Mouse (Mus musculus): Measurements from ENCODE around the gene Fmnl2. TPM values are rescaled to one million over a fixed set of nuclear protein-coding genes. Genes with fewer than 3 reads are reported as not detected.

The Fmnl2 gene
- polyA plus RNA-seq, 1 experiment: 2.8 TPM

- Histone ChIP-seq H3K4me3 (no peak overlapping the region), H3ac (ENCODE audit: control insufficient read depth, insufficient read length) (no peak overlapping the region), H3K79me2 (ENCODE audit: control insufficient read depth, insufficient read depth) (no peaks in the 10 kb centered on the region), H3K27me3 (ENCODE audit: control insufficient read depth, insufficient read depth, insufficient read length) (no peaks in the 10 kb centered on the region), H3K4me2 (ENCODE audit: low read depth) (no peak overlapping the region), H3K36me3 (ENCODE audit: control insufficient read depth, insufficient read depth) (no peaks in the 10 kb centered on the region)
- TF ChIP-seq TCF12 (IDR thresholded peaks at IDR 0.05; ENCODE audit: insufficient read depth, poor library complexity, severe bottlenecking): no peak
- no peak for TF ChIP-seq E2F4 (IDR thresholded peaks at IDR 0.05; ENCODE audit: insufficient read depth)
- no peak for TF ChIP-seq SRF (IDR thresholded peaks at IDR 0.05; ENCODE audit: control insufficient read depth, insufficient read length, low read depth)
- TF ChIP-seq USF1 (IDR thresholded peaks at IDR 0.05; ENCODE audit: low read depth): no peak
- no peak for TF ChIP-seq CEBPB (IDR thresholded peaks at IDR 0.05; ENCODE audit: insufficient read depth, poor library complexity, severe bottlenecking)
- no peak for TF ChIP-seq MYOG (IDR thresholded peaks at IDR 0.05; ENCODE audit: control insufficient read depth in 1 of 3, insufficient read depth in 1 of 3, insufficient read length in 2 of 3, low read depth in 2 of 3)
- no peak for TF ChIP-seq POLR2A (IDR thresholded peaks at IDR 0.05; ENCODE audit: insufficient read length, low read depth)
- no peak for TF ChIP-seq POLR2AphosphoS2 (IDR thresholded peaks at IDR 0.05; ENCODE audit: insufficient read length, low read depth)
- TF ChIP-seq REST (IDR thresholded peaks at IDR 0.05; ENCODE audit: insufficient read depth, insufficient read length): no peak
- no peak for TF ChIP-seq TCF3 (IDR thresholded peaks at IDR 0.05; ENCODE audit: insufficient read length, low read depth)
- TF ChIP-seq MYOD1 (IDR thresholded peaks at IDR 0.05; ENCODE audit: control insufficient read depth in 1 of 3, insufficient read length in 2 of 3, low read depth in 2 of 3): no peak
- TF ChIP-seq MAX (IDR thresholded peaks at IDR 0.05; ENCODE audit: low read depth): no peak
These were observed 17.1 kb downstream of the Fmnl2 start for GRCm38 (mm10) chr2:52874721-52875120.

- no peak overlapping the region for H3ac ChIP-seq (ENCODE audit: control insufficient read depth, insufficient read length)
These were observed 18.1 kb downstream of the Fmnl2 start for GRCm38 (mm10) chr2:52875801-52876200.

GRCm38 (mm10) chr2:52883401-52883800 lies 25.7 kb downstream of the Fmnl2 start:
- Histone ChIP-seq H3K79me2 (ENCODE audit: control insufficient read depth, insufficient read depth) (no peaks in the 10 kb centered on the region), H3K4me2 (ENCODE audit: low read depth) (no peak overlapping the region), H3K36me3 (ENCODE audit: control insufficient read depth, insufficient read depth) (no peaks in the 10 kb centered on the region), H3K4me3 (no peak overlapping the region), H3K27me3 (ENCODE audit: control insufficient read depth, insufficient read depth, insufficient read length) (no peaks in the 10 kb centered on the region), H3ac (ENCODE audit: control insufficient read depth, insufficient read length) (no peak overlapping the region)
- TF ChIP-seq REST (IDR thresholded peaks at IDR 0.05; ENCODE audit: insufficient read depth, insufficient read length) (no peak), SRF (IDR thresholded peaks at IDR 0.05; ENCODE audit: control insufficient read depth, insufficient read length, low read depth) (no peak), MAX (IDR thresholded peaks at IDR 0.05; ENCODE audit: low read depth) (no peak), TCF12 (IDR thresholded peaks at IDR 0.05; ENCODE audit: insufficient read depth, poor library complexity, severe bottlenecking) (no peak), POLR2A (IDR thresholded peaks at IDR 0.05; ENCODE audit: insufficient read length, low read depth) (no peak), TCF3 (IDR thresholded peaks at IDR 0.05; ENCODE audit: insufficient read length, low read depth) (no peak), CEBPB (IDR thresholded peaks at IDR 0.05; ENCODE audit: insufficient read depth, poor library complexity, severe bottlenecking) (no peak), POLR2AphosphoS2 (IDR thresholded peaks at IDR 0.05; ENCODE audit: insufficient read length, low read depth) (no peak), USF1 (IDR thresholded peaks at IDR 0.05; ENCODE audit: low read depth) (no peak), E2F4 (IDR thresholded peaks at IDR 0.05; ENCODE audit: insufficient read depth) (no peak), MYOD1 (IDR thresholded peaks at IDR 0.05; ENCODE audit: control insufficient read depth in 1 of 3, insufficient read length in 2 of 3, low read depth in 2 of 3) (no peak), MYOG (IDR thresholded peaks at IDR 0.05; ENCODE audit: control insufficient read depth in 1 of 3, insufficient read depth in 1 of 3, insufficient read length in 2 of 3, low read depth in 2 of 3) (no peak)

More at GRCm38 (mm10) chr2:52875801-52876200, 18.1 kb downstream of the Fmnl2 start:
- no peaks in the 10 kb centered on the region for H3K36me3 ChIP-seq (ENCODE audit: control insufficient read depth, insufficient read depth)
- TF ChIP-seq REST (IDR thresholded peaks at IDR 0.05; ENCODE audit: insufficient read depth, insufficient read length) (no peak), TCF12 (IDR thresholded peaks at IDR 0.05; ENCODE audit: insufficient read depth, poor library complexity, severe bottlenecking) (no peak), MYOG (IDR thresholded peaks at IDR 0.05; ENCODE audit: control insufficient read depth in 1 of 3, insufficient read depth in 1 of 3, insufficient read length in 2 of 3, low read depth in 2 of 3) (no peak), CEBPB (IDR thresholded peaks at IDR 0.05; ENCODE audit: insufficient read depth, poor library complexity, severe bottlenecking) (no peak), MYOD1 (IDR thresholded peaks at IDR 0.05; ENCODE audit: control insufficient read depth in 1 of 3, insufficient read length in 2 of 3, low read depth in 2 of 3) (no peak), POLR2AphosphoS2 (IDR thresholded peaks at IDR 0.05; ENCODE audit: insufficient read length, low read depth) (no peak), USF1 (IDR thresholded peaks at IDR 0.05; ENCODE audit: low read depth) (no peak), E2F4 (IDR thresholded peaks at IDR 0.05; ENCODE audit: insufficient read depth) (no peak), TCF3 (IDR thresholded peaks at IDR 0.05; ENCODE audit: insufficient read length, low read depth) (no peak), MAX (IDR thresholded peaks at IDR 0.05; ENCODE audit: low read depth) (no peak), POLR2A (IDR thresholded peaks at IDR 0.05; ENCODE audit: insufficient read length, low read depth) (no peak), SRF (IDR thresholded peaks at IDR 0.05; ENCODE audit: control insufficient read depth, insufficient read length, low read depth) (no peak)
- H3K4me3 ChIP-seq: no peak overlapping the region
- no peaks in the 10 kb centered on the region for H3K27me3 ChIP-seq (ENCODE audit: control insufficient read depth, insufficient read depth, insufficient read length)
- H3K4me2 ChIP-seq (ENCODE audit: low read depth): no peak overlapping the region
- H3K79me2 ChIP-seq (ENCODE audit: control insufficient read depth, insufficient read depth): no peaks in the 10 kb centered on the region

GRCm38 (mm10) chr2:52884082-52884481 lies 26.4 kb downstream of the Fmnl2 start:
- Histone ChIP-seq H3K4me2 (ENCODE audit: low read depth) (no peak overlapping the region), H3K27me3 (ENCODE audit: control insufficient read depth, insufficient read depth, insufficient read length) (no peaks in the 10 kb centered on the region), H3K4me3 (no peak overlapping the region), H3K36me3 (ENCODE audit: control insufficient read depth, insufficient read depth) (no peaks in the 10 kb centered on the region), H3ac (ENCODE audit: control insufficient read depth, insufficient read length) (no peak overlapping the region), H3K79me2 (ENCODE audit: control insufficient read depth, insufficient read depth) (no peaks in the 10 kb centered on the region)
- TF ChIP-seq SRF (IDR thresholded peaks at IDR 0.05; ENCODE audit: control insufficient read depth, insufficient read length, low read depth): no peak
- TF ChIP-seq CEBPB (IDR thresholded peaks at IDR 0.05; ENCODE audit: insufficient read depth, poor library complexity, severe bottlenecking): no peak
- TF ChIP-seq E2F4 (IDR thresholded peaks at IDR 0.05; ENCODE audit: insufficient read depth): no peak
- no peak for TF ChIP-seq MYOG (IDR thresholded peaks at IDR 0.05; ENCODE audit: control insufficient read depth in 1 of 3, insufficient read depth in 1 of 3, insufficient read length in 2 of 3, low read depth in 2 of 3)
- TF ChIP-seq POLR2AphosphoS2 (IDR thresholded peaks at IDR 0.05; ENCODE audit: insufficient read length, low read depth): no peak
- no peak for TF ChIP-seq POLR2A (IDR thresholded peaks at IDR 0.05; ENCODE audit: insufficient read length, low read depth)
- TF ChIP-seq USF1 (IDR thresholded peaks at IDR 0.05; ENCODE audit: low read depth): no peak
- no peak for TF ChIP-seq MAX (IDR thresholded peaks at IDR 0.05; ENCODE audit: low read depth)
- no peak for TF ChIP-seq MYOD1 (IDR thresholded peaks at IDR 0.05; ENCODE audit: control insufficient read depth in 1 of 3, insufficient read length in 2 of 3, low read depth in 2 of 3)

Data from myocyte (in vitro differentiated cells).